Mouse (Mus musculus) heart, adult 9 months (tissue): ENCODE measurements around the gene Gabrb2.

Experiments
- DNase-seq, 2 experiments: peaks; one replicate each; pipeline ENCODE4 v3.0.0; 2022; ENCODE audit warnings: low spot score in 2 of 2

The Gabrb2 gene

DNA sequence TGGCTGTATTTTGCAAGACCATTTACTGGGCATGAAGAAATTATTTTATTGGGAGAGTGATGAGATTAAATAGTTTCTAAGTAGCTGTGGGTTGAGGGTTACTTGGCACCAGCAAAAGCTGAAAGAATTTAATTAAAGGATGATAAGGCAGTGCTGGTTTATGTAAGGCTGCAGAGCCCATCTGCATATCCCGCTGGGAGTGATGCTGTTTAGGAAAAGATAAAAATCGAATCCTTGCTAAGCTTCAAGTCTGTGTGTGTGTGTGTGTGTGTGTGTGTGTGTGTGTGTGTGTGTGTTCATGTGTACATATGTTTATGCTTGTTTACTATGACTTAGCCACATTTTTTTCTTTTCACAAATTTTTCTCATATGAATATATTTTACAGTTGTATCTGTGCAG, 113.0 kb downstream of the Gabrb2 start:
- DNase-seq = no peak

DNA sequence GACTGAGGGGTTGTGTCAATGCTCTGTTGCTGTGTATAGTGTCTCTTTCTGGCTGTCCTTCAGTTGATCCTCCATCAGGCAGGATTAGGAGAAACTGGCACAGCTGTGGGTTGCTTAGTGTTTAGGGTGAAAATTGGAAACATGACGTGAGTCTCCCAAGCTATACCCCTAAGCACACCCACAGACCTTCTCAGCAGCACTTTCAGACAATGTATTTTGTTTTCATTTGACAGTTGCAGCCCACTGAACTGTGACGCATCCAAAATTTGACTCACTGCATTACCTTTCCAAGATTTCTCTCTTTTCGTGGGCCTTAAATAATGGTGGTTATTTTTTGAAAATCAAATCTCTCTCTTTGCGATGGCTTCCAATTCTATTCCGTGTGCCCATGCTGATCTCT, 115.7 kb downstream of the Gabrb2 start:
- no peak for DNase-seq

DNA sequence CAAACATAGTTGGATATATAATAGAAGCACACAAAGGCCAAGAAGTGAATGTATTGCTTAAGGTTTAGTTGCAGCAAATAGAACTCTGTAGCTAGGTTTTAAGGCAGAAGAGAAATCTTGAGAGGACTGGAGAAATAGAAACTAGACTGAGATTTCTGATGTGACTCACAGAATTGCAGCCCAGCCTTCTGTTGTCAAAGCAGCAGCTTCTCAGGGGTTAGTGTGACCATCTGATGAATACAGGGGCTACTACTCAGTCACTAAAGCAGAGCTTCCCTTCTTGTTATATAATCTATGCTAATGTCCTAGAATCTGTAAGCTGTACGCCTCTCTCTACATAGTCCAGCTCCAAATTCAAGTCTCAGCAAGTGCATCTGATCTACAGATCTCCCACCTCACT, 116.3 kb downstream of the Gabrb2 start:
- no peak for DNase-seq

DNA sequence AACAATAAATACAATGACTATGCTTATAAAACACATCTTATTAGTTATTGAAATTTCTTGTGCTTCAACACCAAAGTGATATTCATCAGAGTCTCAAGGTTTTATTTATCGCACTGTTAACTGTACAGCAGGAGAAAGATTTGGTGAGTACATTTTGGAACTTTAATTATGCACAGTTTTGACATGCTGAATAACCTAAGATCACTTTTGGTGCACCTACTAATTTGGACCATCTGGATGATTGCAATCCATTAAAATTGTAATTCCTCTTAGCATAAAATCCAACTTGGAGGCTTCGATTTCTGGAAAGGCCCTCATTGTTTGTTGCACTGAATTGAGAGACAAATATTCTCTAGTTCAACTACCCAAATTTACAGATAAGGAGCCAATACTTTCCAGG, 123.3 kb downstream of the Gabrb2 start:
- no peak for DNase-seq

DNA sequence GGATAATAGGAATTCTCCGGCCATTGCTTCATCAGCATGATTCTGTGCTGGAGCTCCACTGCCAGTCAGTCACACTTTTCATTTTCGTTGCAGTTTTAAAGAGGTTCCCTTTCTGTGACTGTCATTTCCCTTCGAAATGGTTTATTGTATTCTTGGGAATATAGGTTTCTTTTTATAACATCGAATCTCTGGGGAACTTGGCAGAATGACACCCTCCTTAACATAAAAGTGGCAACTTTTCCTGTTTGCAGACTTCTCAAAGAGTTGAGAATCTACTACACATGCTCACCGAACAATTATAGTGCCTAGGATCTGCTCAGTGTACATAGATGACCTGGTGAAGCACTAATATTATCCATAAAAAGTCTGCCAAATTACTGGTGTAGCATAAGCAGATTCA, 146.5 kb downstream of the Gabrb2 start:
- DNase-seq = no peak

DNA sequence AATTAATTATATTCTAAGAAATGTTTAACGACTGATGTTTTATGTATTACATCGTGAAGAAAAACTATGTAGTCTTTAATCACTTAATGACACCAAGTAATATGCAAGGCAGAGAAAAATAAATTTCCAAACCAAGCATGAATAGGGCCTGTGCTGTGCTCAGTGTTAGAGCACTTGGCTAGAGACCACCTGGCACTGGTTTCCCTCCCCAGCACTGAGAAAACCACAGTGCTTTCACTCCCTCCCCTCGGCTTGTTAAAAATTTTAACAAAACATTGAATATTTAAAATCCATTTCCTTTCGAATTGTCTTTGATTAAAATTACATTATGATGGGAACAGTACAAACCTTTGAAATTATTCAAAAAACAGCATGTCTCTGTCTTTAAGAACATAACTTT, 151.9 kb downstream of the Gabrb2 start:
- DNase-seq = no peak

DNA sequence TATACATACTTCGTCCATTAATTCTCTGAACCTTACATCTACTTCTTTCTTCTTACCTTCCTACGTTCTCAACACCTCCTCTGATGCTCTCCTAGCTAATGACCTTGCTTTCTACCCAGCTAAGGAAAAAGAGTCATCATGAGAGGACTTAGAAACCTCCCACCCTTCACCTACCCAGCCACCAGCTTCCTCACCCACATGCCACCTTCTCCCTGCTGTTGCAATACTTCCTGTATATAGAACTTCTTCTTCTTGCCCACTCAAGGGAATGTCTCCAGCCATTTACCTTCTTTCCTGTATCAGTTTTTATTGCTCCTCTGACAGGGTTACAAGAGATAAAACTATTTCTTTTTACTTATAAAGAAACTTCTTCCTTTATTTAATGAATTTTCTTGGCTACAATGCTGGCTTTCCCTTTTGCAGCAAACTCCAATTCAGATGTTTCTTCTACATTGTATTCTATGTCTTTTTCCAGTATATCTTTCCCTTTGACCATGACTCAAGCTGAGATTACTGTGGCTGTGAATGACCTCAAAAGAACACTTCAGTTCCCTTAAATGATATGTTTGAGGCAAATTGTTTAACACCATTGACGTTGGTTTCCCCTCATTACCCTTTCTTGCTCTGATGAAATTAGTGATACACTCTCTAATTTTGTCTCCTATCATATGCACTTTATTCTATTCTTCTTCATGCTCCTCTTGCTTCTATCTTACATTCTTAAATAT, 155.8 kb downstream of the Gabrb2 start:
- DNase-seq = no peak

DNA sequence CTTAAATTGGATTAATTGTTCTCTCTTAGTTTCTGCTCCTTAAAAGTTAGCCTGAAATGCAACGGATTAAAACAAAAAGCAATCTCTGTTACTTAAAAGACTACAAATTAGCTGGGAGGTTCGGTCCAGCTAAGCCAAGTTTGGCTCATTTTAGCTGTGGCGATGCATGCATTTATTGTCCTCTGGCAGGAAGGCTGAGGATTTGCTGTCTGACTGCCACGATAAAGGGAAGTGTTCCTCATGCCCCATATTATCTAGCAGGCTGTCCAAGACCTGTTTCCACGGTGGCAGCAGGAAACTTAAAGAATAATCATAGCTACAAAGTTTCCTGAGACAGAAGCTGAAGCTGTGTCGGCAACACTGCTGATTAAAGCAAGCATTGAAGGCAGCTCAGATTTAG, 160.2 kb downstream of the Gabrb2 start:
- DNase-seq = no peak

DNA sequence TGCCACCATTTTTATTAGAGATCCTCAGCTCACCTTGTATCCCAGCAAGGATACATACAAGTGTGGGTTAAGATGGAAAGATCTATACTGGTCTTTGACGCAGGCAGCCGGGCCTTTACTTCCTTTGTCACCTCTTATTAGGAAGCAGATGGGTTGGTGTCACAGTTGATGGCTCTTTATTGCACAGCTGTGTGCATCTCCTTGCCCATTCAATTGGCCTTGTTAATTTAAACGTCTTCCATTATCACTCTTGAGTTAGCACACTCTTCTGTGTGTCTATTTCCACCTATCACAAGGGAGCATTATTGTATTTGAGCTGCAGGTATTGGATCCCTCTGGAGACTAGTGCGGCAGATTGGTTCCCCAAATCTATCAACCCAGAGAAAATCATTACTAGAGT, 161.6 kb downstream of the Gabrb2 start:
- DNase-seq = no peak

DNA sequence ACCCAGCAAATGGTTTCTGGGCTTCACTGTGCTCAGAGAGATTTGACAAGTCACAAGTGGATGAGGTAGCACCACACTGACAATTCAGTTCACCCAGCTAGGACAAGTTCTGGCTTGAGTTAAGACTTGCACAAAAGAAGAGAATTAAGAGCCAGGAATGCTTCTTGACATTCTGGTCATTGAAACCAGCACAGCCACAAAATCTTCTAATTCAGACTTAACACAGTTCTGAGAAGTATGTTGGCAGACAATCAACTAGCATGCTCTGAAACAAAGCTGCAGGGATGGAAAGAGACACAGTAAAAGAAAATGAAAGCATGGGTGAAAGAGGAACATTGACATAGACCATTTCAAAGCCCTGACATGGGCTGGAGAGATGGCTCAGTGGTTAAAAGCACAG, 162.2 kb downstream of the Gabrb2 start:
- no peak for DNase-seq

DNA sequence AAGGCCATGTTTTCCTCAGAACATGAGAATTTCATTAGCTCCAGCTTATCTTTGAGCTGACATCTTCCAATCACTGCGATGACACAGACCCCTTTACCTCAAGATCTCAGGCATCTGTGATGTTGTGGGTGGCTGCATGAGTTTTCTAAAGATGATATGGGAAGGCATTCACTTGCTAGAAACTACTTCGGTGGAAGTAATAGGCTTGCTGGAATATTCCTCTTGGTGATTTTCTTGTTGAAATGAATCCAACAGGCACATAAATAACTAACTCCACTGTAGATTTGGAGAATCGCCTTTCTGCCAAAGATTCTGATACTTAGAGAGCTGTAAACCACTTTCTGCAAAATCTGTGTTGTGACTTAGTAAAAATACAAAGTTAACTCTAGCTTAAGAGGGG, 172.9 kb downstream of the Gabrb2 start:
- no peak for DNase-seq

DNA sequence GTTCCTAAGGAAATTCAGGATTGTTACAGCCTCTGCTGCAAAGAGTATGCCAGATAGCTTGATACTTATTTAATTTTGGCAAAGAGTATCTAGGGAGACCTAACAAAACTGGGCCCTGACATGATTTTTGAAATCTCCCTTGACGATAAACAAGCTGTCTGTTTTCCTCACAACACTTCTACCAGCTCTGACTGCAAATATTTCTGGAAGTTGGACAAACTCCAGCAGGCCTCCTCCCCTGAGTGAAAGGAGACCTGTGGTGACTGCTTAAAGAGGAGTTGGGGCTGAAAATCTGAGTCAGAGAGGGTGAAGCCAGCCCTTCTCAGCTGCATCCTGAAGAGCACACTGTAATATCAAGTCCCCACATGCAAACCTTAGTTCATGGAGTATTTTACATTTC, 186.7 kb downstream of the Gabrb2 start:
- peak; percentile 1 to 6 for DNase-seq

DNA sequence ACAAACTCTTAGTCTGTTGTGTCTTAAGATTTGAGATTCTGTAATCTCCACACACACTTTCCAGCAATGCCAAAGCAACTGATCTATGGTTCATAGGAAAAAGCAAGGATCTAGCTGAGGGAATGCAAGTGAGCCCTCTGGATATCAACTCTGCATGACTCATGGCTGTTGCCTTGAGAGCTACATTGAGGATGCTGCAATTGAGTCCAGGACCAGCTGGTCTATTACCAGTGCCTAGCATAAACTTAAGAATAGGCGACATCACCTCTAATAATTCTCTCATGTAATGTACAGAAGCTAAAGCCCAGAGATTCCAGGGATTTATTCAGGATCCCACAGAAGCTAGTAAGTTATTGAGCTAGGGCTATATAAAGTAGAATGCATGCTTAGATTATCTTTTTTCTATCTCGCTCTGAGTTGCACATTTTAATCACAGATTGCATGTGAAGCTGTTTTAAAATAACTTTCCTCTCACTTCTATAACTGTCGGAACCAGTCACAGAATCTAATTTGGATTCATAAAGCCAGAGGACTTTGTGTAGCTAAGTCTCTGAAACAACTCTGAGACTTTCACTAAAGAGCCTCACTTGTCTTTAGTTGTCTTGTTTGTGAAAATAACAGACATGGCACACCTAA, 189.7 kb downstream of the Gabrb2 start:
- no peak for DNase-seq

DNA sequence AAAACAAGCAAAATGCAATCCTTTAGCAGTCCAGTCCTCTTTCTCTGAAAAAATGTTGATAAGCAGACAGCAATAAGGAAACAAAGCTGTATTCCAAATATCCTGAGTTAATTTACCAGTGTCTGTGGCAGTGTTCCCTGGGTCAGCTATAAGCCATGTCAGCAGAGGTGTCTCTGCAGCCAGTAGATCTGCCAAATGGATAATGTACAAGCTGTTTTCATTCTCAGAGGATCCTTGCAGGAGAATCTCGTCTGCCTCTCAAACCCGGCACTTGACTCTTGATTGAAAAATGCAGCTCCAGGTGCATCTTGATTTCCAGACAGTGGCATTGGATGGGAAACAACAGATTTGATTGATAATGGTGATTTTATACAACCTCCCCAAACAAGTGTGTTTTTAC, 198.6 kb downstream of the Gabrb2 start:
- DNase-seq = no peak

DNA sequence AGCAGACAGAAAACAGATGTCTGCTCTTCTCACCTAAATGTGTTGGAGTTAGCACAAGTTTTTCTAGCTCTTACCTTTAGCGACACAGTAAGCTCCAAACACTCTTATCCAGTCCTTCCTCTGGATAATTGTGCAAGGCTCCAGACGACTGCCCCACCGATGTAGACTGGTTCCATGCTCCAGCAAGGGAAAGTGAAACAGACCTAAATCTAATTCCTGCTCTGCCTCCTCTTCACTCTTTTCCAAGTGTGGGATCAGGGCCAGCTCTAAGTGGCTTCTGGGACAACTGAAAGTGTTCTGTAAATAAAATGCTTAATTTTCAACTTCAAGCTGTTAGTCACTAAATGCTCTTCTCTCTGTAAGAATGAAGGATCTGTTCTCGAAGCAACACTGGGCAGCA, 201.6 kb downstream of the Gabrb2 start:
- DNase-seq = no peak

DNA sequence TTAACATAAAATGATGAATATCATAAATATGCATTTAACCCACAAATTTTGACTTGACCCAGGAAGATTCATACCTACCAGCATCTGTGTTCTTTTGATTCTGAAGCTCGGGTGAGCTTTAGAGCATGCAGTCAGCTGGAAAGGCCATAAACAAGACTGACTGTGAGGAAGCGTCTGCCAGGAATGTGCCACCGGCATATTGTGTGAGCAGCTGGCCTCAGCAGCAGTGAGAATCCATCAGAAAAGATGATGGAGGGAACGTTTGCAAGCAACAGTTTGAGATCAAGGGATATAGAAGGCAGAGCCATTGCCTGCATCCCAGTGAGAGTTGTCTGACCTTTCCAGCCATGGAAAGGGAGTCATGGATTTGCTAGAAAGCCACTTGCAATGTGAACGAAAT, 230.6 kb downstream of the Gabrb2 start:
- no peak for DNase-seq

DNA sequence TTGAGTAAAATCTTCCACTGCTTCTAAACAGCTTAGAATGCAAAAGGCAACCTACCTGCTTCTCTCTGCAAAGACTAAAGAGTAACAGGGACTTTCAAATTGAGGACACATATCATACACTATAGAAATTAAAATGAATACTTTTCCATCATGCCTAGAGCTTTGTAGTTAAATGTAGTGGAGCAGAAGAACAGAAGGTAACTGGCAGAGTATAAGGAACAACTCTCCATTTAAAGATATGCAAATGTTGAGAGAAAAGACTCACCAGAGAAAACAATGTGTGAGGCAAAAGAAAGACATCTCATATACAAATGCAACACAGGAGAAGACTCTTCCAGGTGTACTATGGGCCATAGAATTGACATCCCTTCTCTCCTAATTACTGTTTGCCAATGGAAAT, 232.0 kb downstream of the Gabrb2 start:
- DNase-seq = no peak

DNA sequence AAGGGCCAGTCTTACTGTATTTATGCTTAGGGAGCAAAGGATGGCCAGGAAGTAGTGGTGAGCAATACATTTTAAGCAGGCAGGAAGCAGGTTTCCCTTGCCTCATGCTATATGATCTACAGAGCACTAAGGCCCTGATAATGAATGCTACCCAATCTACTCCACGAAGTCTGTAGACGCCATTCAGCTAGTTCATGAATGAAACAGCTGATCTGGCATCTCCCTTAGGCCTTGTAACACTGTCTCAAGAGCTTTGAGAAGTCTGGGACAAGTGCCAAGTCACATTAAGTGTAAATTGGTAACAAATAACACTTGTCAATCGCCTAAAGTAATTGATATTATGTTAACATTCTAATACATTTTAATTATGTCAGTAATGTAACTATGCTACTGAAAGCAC, 234.6 kb downstream of the Gabrb2 start:
- no peak for DNase-seq

DNA sequence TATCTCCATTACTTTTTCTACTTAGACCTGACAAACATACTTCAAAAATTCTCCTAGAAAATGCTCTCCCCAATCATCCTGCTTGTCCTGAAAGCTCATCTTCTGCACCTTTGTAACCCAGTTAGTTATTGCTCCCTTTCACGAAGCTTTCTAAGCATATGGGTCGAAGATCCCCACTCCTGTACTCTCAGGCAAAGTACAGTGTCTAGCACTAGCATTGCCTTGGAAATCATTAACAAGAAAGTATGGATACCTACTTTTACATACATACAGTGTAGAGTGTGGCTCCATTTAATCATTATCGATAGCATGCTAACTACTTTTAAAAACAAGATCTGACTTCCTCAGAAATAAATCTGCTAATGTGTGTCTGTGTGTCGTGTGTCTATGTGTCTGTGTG, 249.1 kb downstream of the Gabrb2 start:
- no peak for DNase-seq
